Mouse (Mus musculus) MEL (cell line): ENCODE results near the gene Vps53. TPM values are rescaled to one million over a fixed set of nuclear protein-coding genes. Genes with fewer than 3 reads are reported as not detected.

Experiments used
- DNase-seq: peaks from one replicate; pipeline ENCODE4 v3.0.0; 2011; ENCODE audit warnings: low read depth, low spot score
- H3K27ac ChIP-seq: 2 replicates; pipeline ENCODE4 v1.5.1; 2012; ENCODE audit warnings: low read depth, mild to moderate bottlenecking, control low read depth, low read length, moderate library complexity; ENCODE audit not compliant: control insufficient read depth
- H3K27me3 ChIP-seq, 2 experiments: fragments of 150-350 bp in 1 of 2; sonication (generic) in 1 of 2; 2 replicates each; pipeline ENCODE4 v1.6.1; 2012; ENCODE audit warnings: low read length in 2 of 2, mild to moderate bottlenecking in 2 of 2, improper control_type of control experiment in 1 of 2, moderate library complexity in 1 of 2; ENCODE audit not compliant: insufficient read depth in 2 of 2, control insufficient read depth in 1 of 2
- H3K36me3 ChIP-seq, 2 experiments: 2 replicates each; pipeline ENCODE4 v1.6.1; 2012 to 2014; ENCODE audit warnings: low read length in 2 of 2, improper control_type of control experiment in 1 of 2, inconsistent platforms in 1 of 2, mild to moderate bottlenecking in 1 of 2; ENCODE audit not compliant: insufficient read depth in 2 of 2, control insufficient read depth in 1 of 2
- H3K4me1 ChIP-seq, 2 experiments: fragments of 150-350 bp in 1 of 2; sonication (generic) in 1 of 2; 2 replicates each; pipeline ENCODE4 v1.6.1; 2012; ENCODE audit warnings: low read length in 2 of 2, improper control_type of control experiment in 1 of 2, mild to moderate bottlenecking in 1 of 2; ENCODE audit not compliant: insufficient read depth in 2 of 2, control insufficient read depth in 1 of 2
- H3K4me3 ChIP-seq, 2 experiments: fragments of 150-350 bp in 1 of 2; sonication (generic) in 1 of 2; 2 replicates each; pipeline ENCODE4 v1.5.1; 2012; ENCODE audit warnings: low read depth in 2 of 2, low read length in 2 of 2, mild to moderate bottlenecking in 2 of 2, moderate library complexity in 2 of 2, control low read depth in 1 of 2, improper control_type of control experiment in 1 of 2; ENCODE audit not compliant: control insufficient read depth in 1 of 2, insufficient read depth in 1 of 2
- H3K79me2 ChIP-seq: 2 replicates; pipeline ENCODE4 v1.6.1; 2012; ENCODE audit warnings: mild to moderate bottlenecking, low read length, moderate library complexity; ENCODE audit not compliant: control insufficient read depth, poor library complexity, insufficient read depth
- H3K9ac ChIP-seq: 2 replicates; pipeline ENCODE4 v1.6.1; 2012; ENCODE audit warnings: low read depth, mild to moderate bottlenecking, control low read depth, low read length, moderate library complexity; ENCODE audit not compliant: control insufficient read depth, poor library complexity, severe bottlenecking
- H3K9me3 ChIP-seq: fragments of 150-350 bp; sonication (generic); replicated peaks from 2 replicates; pipeline ENCODE4 v1.6.1; 2012; ENCODE audit warnings: mild to moderate bottlenecking, low read length, improper control_type of control experiment, moderate library complexity; ENCODE audit not compliant: insufficient read depth
- BHLHE40 ChIP-seq: IDR thresholded peaks from 2 replicates; pipeline ENCODE4 v1.6.1; 2012; ENCODE audit warnings: low read depth, mild to moderate bottlenecking, inconsistent platforms, low read length, improper control_type of control experiment, borderline replicate concordance
- CHD1 ChIP-seq: IDR thresholded peaks from 2 replicates; pipeline ENCODE4 v1.6.1; 2012; ENCODE audit warnings: low read depth, mild to moderate bottlenecking, inconsistent platforms, low read length, improper control_type of control experiment
- CHD2 ChIP-seq: IDR thresholded peaks from 2 replicates; pipeline ENCODE4 v1.6.1; 2011; ENCODE audit warnings: low read length, improper control_type of control experiment
- ELF1 ChIP-seq: IDR thresholded peaks from 2 replicates; pipeline ENCODE4 v1.6.1; 2014; ENCODE audit warnings: low read depth, mild to moderate bottlenecking, inconsistent platforms, low read length, improper control_type of control experiment, moderate library complexity
- EP300 ChIP-seq, 2 experiments: IDR thresholded peaks; 2 replicates each; pipeline ENCODE4 v1.6.1; 2011; ENCODE audit warnings: improper control_type of control experiment in 2 of 2, low read length in 2 of 2, low read depth in 1 of 2, mild to moderate bottlenecking in 1 of 2
- ETS1 ChIP-seq: IDR thresholded peaks from 2 replicates; pipeline ENCODE4 v1.6.1; 2012; ENCODE audit warnings: low read depth, mild to moderate bottlenecking, inconsistent platforms, low read length, improper control_type of control experiment, moderate library complexity
- GABPA ChIP-seq: IDR thresholded peaks from 2 replicates; pipeline ENCODE4 v1.6.1; 2012; ENCODE audit warnings: low read depth, mild to moderate bottlenecking, inconsistent platforms, low read length, improper control_type of control experiment, moderate library complexity
- GATA1 ChIP-seq: IDR thresholded peaks from 2 replicates; pipeline ENCODE4 v1.6.1; 2011; ENCODE audit warnings: low read depth, low read length, improper control_type of control experiment
- HCFC1 ChIP-seq: IDR thresholded peaks from 2 replicates; pipeline ENCODE4 v1.6.1; 2012; ENCODE audit warnings: low read depth, mild to moderate bottlenecking, inconsistent platforms, low read length, improper control_type of control experiment, moderate library complexity
- MAFK ChIP-seq: IDR thresholded peaks from 2 replicates; pipeline ENCODE4 v1.6.1; 2011; ENCODE audit warnings: low read depth, mild to moderate bottlenecking, low read length, improper control_type of control experiment, borderline replicate concordance
- MAX ChIP-seq: IDR thresholded peaks from 2 replicates; pipeline ENCODE4 v1.6.1; 2011; ENCODE audit warnings: low read length, improper control_type of control experiment
- MEF2A ChIP-seq: IDR thresholded peaks from 2 replicates; pipeline ENCODE4 v1.6.1; 2014; ENCODE audit warnings: low read depth, mild to moderate bottlenecking, inconsistent platforms, low read length, improper control_type of control experiment; ENCODE audit not compliant: poor library complexity, insufficient replicate concordance, severe bottlenecking; ENCODE audit errors: extremely low read depth
- MXI1 ChIP-seq: IDR thresholded peaks from 2 replicates; pipeline ENCODE4 v1.6.1; 2011; ENCODE audit warnings: mild to moderate bottlenecking, low read depth, low read length, improper control_type of control experiment
- MYC ChIP-seq: IDR thresholded peaks from 2 replicates; pipeline ENCODE4 v1.6.1; 2011; ENCODE audit warnings: low read depth, mild to moderate bottlenecking, low read length, improper control_type of control experiment, moderate library complexity
- NELFE ChIP-seq: IDR thresholded peaks from 2 replicates; pipeline ENCODE4 v1.6.1; 2011; ENCODE audit warnings: low read depth, low read length, improper control_type of control experiment
- POLR2AphosphoS5 ChIP-seq: IDR thresholded peaks from 2 replicates; pipeline ENCODE4 v1.6.1; 2012; ENCODE audit warnings: low read depth, borderline replicate concordance, mild to moderate bottlenecking, inconsistent platforms, low read length, moderate library complexity, mixed read lengths
- RAD21 ChIP-seq: IDR thresholded peaks from 2 replicates; pipeline ENCODE4 v1.6.1; 2011; ENCODE audit warnings: mild to moderate bottlenecking, low read depth, low read length, improper control_type of control experiment
- RCOR1 ChIP-seq: IDR thresholded peaks from 2 replicates; pipeline ENCODE4 v1.6.1; 2012; ENCODE audit warnings: low read depth, mild to moderate bottlenecking, inconsistent platforms, low read length, improper control_type of control experiment
- TAL1 ChIP-seq: IDR thresholded peaks from 2 replicates; pipeline ENCODE4 v1.6.1; 2012; ENCODE audit warnings: mild to moderate bottlenecking, inconsistent platforms, low read length, moderate library complexity, mixed read lengths
- UBTF ChIP-seq: IDR thresholded peaks from 2 replicates; pipeline ENCODE4 v1.6.1; 2012; ENCODE audit warnings: low read depth, mild to moderate bottlenecking, inconsistent platforms, low read length, improper control_type of control experiment, moderate library complexity, borderline replicate concordance; ENCODE audit not compliant: insufficient read depth
- USF1 ChIP-seq: IDR thresholded peaks from 2 replicates; pipeline ENCODE4 v1.6.1; 2014; ENCODE audit warnings: low read depth, mild to moderate bottlenecking, inconsistent platforms, low read length, improper control_type of control experiment, moderate library complexity
- USF2 ChIP-seq, 2 experiments: IDR thresholded peaks; 2 replicates each; pipeline ENCODE4 v1.6.1; 2011 to 2012; ENCODE audit warnings: improper control_type of control experiment in 2 of 2, low read length in 2 of 2, borderline replicate concordance in 1 of 2, inconsistent platforms in 1 of 2, low read depth in 1 of 2, mild to moderate bottlenecking in 1 of 2; ENCODE audit not compliant: insufficient read depth in 1 of 2
- ZC3H11A ChIP-seq: IDR thresholded peaks from 2 replicates; pipeline ENCODE4 v1.6.1; 2012; ENCODE audit warnings: low read depth, mild to moderate bottlenecking, inconsistent platforms, low read length, improper control_type of control experiment
- ZKSCAN1 ChIP-seq: IDR thresholded peaks from 2 replicates; pipeline ENCODE4 v1.6.1; 2012; ENCODE audit warnings: low read depth, mild to moderate bottlenecking, inconsistent platforms, low read length, improper control_type of control experiment, moderate library complexity
- polyA plus RNA-seq, 2 experiments: library from polyadenylated mRNA; stranded (reverse) in 1 of 2; unstranded in 1 of 2; fragments of >175 nt in 1 of 2; fragments of >200 nt in 1 of 2; gene quantifications; 2 replicates each; pipeline versions ENCODE4 v1.2.1 to v1.2.4; 2012; ENCODE audit warnings: low replicate concordance in 2 of 2, low read depth in 1 of 2; ENCODE audit not compliant: insufficient read length in 2 of 2, insufficient read depth in 1 of 2, missing spikeins in 1 of 2
- total RNA-seq: library from RNA; depleted of rRNA; stranded (reverse); fragments of 300-350 nt; gene quantifications from 2 replicates; pipeline ENCODE4 v1.2.3, GENCODE M21; 2012

The Vps53 gene
- total and polyA plus RNA-seq, 3 experiments: 38.4 to 50.4 TPM; not detected in 1

GRCm38 (mm10) chr11:76225051-76225450, 45.6 kb upstream of the Vps53 start:
- no peak overlapping the region for H3K4me3 ChIP-seq
- H3K9ac ChIP-seq: no peak overlapping the region
- no peaks in the 10 kb centered on the region for H3K79me2 ChIP-seq
- peaks cover 0 to 2% of the 10 kb centered on the region in 2 experiments; a peak in 2 of 4 replicates for H3K4me1 ChIP-seq
- H3K36me3 ChIP-seq: peaks cover 0 to 3% of the 10 kb centered on the region in 2 experiments; a peak in 3 of 4 replicates
- no peak overlapping the region for H3K27ac ChIP-seq
- no peaks in the 10 kb centered on the region for H3K27me3 ChIP-seq
- no peak for DNase-seq
- TF ChIP-seq POLR2AphosphoS5 (no peak), NELFE (no peak), CHD1 (no peak), RAD21 (no peak), MEF2A (no peak), ELF1 (no peak), MAFK (no peak)
- no peaks in the 10 kb centered on the region for H3K9me3 ChIP-seq

GRCm38 (mm10) chr11:76224631-76225030, 45.2 kb upstream of the Vps53 start:
- Histone ChIP-seq H3K4me1 (peaks cover 0 to 2% of the 10 kb centered on the region in 2 experiments; a peak in 2 of 4 replicates), H3K4me3 (no peak overlapping the region), H3K79me2 (no peaks in the 10 kb centered on the region), H3K27me3 (no peaks in the 10 kb centered on the region), H3K36me3 (peaks cover 0 to 3% of the 10 kb centered on the region in 2 experiments; a peak in 3 of 4 replicates), H3K9ac (no peak overlapping the region), H3K27ac (no peak overlapping the region), H3K9me3 (no peaks in the 10 kb centered on the region)
- no peak for DNase-seq
- TF ChIP-seq ETS1 (no peak), ZC3H11A (no peak), CHD2 (no peak), GABPA (no peak), BHLHE40 (no peak), HCFC1 (no peak), EP300 (IDR thresholded peaks at IDR 0.05; ENCODE audit: low read depth in 1 of 2, low read length in 2 of 2) (no peak), MAX (no peak), USF2 (IDR thresholded peaks at IDR 0.05; ENCODE audit: borderline replicate concordance in 1 of 2, insufficient read depth in 1 of 2, low read depth in 1 of 2, low read length in 2 of 2) (no peak), ZKSCAN1 (no peak), MYC (no peak), ELF1 (no peak), CHD1 (no peak), TAL1 (no peak), RCOR1 (no peak), MXI1 (no peak), UBTF (no peak), USF1 (no peak), GATA1 (no peak)
